Mouse (Mus musculus): Measurements from ENCODE around the gene Abcg8. TPM values are rescaled to one million over a fixed set of nuclear protein-coding genes. Genes with fewer than 3 reads are reported as not detected.

Abcg8 gene
- total and polyA plus RNA-seq, 3 experiments = 0.04 TPM; not detected in 2

DNA sequence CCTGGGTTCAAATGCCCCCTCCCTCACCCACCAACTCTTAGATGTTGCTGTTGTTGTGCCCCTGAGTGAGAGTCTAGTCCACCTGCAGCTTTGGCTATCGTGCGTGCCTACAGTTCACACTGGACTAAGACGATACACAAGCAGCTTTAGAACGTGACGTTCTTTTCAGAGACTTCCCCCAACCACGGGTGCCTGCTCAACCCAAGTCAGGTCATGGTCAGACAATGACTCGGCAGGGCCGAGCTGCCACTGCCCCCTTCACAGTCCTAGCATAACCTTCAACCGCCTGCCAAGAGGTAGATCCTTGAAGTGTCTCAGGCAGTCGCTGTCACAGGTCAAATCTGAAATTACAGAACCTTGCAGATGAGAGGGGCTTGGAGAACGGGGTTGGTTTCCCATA is 12.7 kb downstream of the Abcg8 start:
- Histone ChIP-seq H3K4me1 (ENCODE audit: control insufficient read depth in 1 of 2, insufficient read depth in 2 of 2) (0 out of 4 replicates have a peak, but pooled peaks cover 3 to 5% of the 10 kb centered on the region in 2 experiments), H3K36me3 (replicated peaks in 1 of 2; ENCODE audit: control insufficient read depth in 1 of 2, insufficient read depth in 1 of 2, low read length in 1 of 2) (no peaks in the 10 kb centered on the region), H3K27ac (ENCODE audit: insufficient read depth, low read depth) (no peak overlapping the region), H3K4me3 (replicated peaks in 1 of 3; ENCODE audit: low read depth in 2 of 3, low read length in 2 of 3, poor library complexity in 1 of 3) (no peak overlapping the region), H3K27me3 (replicated peaks) (no peaks in the 10 kb centered on the region), H3K79me2 (replicated peaks; ENCODE audit: control insufficient read depth, extremely low read depth, insufficient read depth, poor library complexity, severe bottlenecking) (no peaks in the 10 kb centered on the region), H3K4me2 (ENCODE audit: insufficient read depth, low read depth, poor library complexity, severe bottlenecking) (no peak overlapping the region), H3K9me3 (replicated peaks; ENCODE audit: low read length) (no peaks in the 10 kb centered on the region), H3K9ac (ENCODE audit: insufficient read depth, low read depth) (no peak overlapping the region)
- in situ Hi-C loops (cut with MboI; ENCODE audit: low pct_ligation_motif_present, low pct_unique_long_range_greater_than_20kb, low sequenced_read_pairs) = no loop called here
- no peak for TF ChIP-seq POLR2A (IDR thresholded peaks at IDR 0.05; ENCODE audit: low read depth, low read length)
- TF ChIP-seq USF2 (conservative IDR thresholded peaks at IDR 0.05; ENCODE audit: low read depth, low read length) = no peak
- TF ChIP-seq BHLHE40 (IDR thresholded peaks at IDR 0.05; ENCODE audit: low read depth, low read length) = no peak
- no peak for TF ChIP-seq RAD21 (IDR thresholded peaks at IDR 0.05; ENCODE audit: low read depth, low read length)
- no peak for TF ChIP-seq KAT2A (IDR thresholded peaks at IDR 0.05; ENCODE audit: insufficient replicate concordance, low read length)
- no peak for TF ChIP-seq ZMIZ1 (IDR thresholded peaks at IDR 0.05; ENCODE audit: low read depth, low read length)
- TF ChIP-seq USF1 (IDR thresholded peaks at IDR 0.05; ENCODE audit: low read depth, low read length) = no peak
- TF ChIP-seq UBTF (IDR thresholded peaks at IDR 0.05; ENCODE audit: low read depth, low read length) = no peak
- TF ChIP-seq IRF4 (IDR thresholded peaks at IDR 0.05; ENCODE audit: low read depth, low read length) = no peak
- no peak for TF ChIP-seq E2F4 (IDR thresholded peaks at IDR 0.05; ENCODE audit: insufficient replicate concordance, low read depth, low read length)
- TF ChIP-seq MAFK (IDR thresholded peaks at IDR 0.05; ENCODE audit: insufficient replicate concordance, low read length) = no peak
- no peak for TF ChIP-seq ZNF384 (IDR thresholded peaks at IDR 0.05; ENCODE audit: low read depth, low read length)
- no peak for TF ChIP-seq RCOR1 (conservative IDR thresholded peaks at IDR 0.05; ENCODE audit: low read depth, low read length)
- no peak for TF ChIP-seq ETS1 (conservative IDR thresholded peaks at IDR 0.05; ENCODE audit: low read depth, low read length)
- DNase-seq (ENCODE audit: extremely low read depth) = no peak
- dilution Hi-C loops (cut with MboI; ENCODE audit: extremely low pct_ligation_motif_present, extremely low pct_unique_long_range_greater_than_20kb, low sequenced_read_pairs) = no loop called here

DNA sequence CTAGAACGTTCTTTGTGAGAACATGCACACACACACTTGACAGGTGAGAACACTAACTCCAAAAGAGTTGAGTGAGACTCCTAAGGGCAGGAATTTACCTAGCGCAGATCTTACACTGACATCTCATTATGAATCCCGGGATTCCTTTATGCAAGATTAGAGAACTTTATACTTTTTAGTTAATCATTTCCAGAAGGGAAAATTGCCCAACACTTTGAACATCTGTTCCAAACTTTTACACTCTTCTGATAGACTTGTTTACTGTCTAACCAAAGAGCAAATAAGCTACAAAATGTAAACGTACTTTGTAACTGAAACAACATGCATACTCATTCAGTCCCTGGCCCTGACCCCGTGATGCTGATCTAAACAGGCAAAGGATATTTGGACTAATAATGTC is 13.2 kb downstream of the Abcg8 start:
- no peak overlapping the region for H3K4me3 ChIP-seq (replicated peaks in 1 of 3; ENCODE audit: low read depth in 2 of 3, low read length in 2 of 3, poor library complexity in 1 of 3)
- H3K9me3 ChIP-seq (replicated peaks; ENCODE audit: low read length) = no peaks in the 10 kb centered on the region
- H3K4me2 ChIP-seq (ENCODE audit: insufficient read depth, low read depth, poor library complexity, severe bottlenecking) = no peak overlapping the region
- no peaks in the 10 kb centered on the region for H3K27me3 ChIP-seq (replicated peaks)
- H3K27ac ChIP-seq (ENCODE audit: insufficient read depth, low read depth) = no peak overlapping the region
- H3K79me2 ChIP-seq (replicated peaks; ENCODE audit: control insufficient read depth, extremely low read depth, insufficient read depth, poor library complexity, severe bottlenecking) = no peaks in the 10 kb centered on the region
- 0 out of 4 replicates have a peak, but pooled peaks cover 2 to 5% of the 10 kb centered on the region in 2 experiments for H3K4me1 ChIP-seq (ENCODE audit: control insufficient read depth in 1 of 2, insufficient read depth in 2 of 2)
- DNase-seq (ENCODE audit: extremely low read depth) = no peak
- H3K9ac ChIP-seq (ENCODE audit: insufficient read depth, low read depth) = no peak overlapping the region
- no peaks in the 10 kb centered on the region for H3K36me3 ChIP-seq (replicated peaks in 1 of 2; ENCODE audit: control insufficient read depth in 1 of 2, insufficient read depth in 1 of 2, low read length in 1 of 2)
- in situ Hi-C loops (cut with MboI; ENCODE audit: low pct_ligation_motif_present, low pct_unique_long_range_greater_than_20kb, low sequenced_read_pairs) (no loop called here), dilution Hi-C loops (cut with MboI; ENCODE audit: extremely low pct_ligation_motif_present, extremely low pct_unique_long_range_greater_than_20kb, low sequenced_read_pairs) (no loop called here)
- no peak for TF ChIP-seq EP300 (IDR thresholded peaks at IDR 0.05; ENCODE audit: low read length)
- no peak for TF ChIP-seq CHD1 (IDR thresholded peaks at IDR 0.05; ENCODE audit: low read depth, low read length)
- TF ChIP-seq PAX5 (IDR thresholded peaks at IDR 0.05; ENCODE audit: low read length) = no peak
- no peak for TF ChIP-seq MAFK (IDR thresholded peaks at IDR 0.05; ENCODE audit: insufficient replicate concordance, low read length)
- TF ChIP-seq ZNF384 (IDR thresholded peaks at IDR 0.05; ENCODE audit: low read depth, low read length) = no peak
- no peak for TF ChIP-seq USF2 (conservative IDR thresholded peaks at IDR 0.05; ENCODE audit: low read depth, low read length)
- no peak for TF ChIP-seq JUND (conservative IDR thresholded peaks at IDR 0.05; ENCODE audit: low read depth, low read length)
- no peak for TF ChIP-seq CHD2 (IDR thresholded peaks at IDR 0.05; ENCODE audit: low read length)
- no peak for TF ChIP-seq TBP (conservative IDR thresholded peaks at IDR 0.05; ENCODE audit: low read depth, low read length)
- no peak for TF ChIP-seq JUN (IDR thresholded peaks at IDR 0.05; ENCODE audit: insufficient read depth, low read depth, low read length)
- no peak for TF ChIP-seq IRF4 (IDR thresholded peaks at IDR 0.05; ENCODE audit: low read depth, low read length)
- no peak for TF ChIP-seq HCFC1 (IDR thresholded peaks at IDR 0.05; ENCODE audit: low read depth, low read length)
- no peak for TF ChIP-seq ZC3H11A (IDR thresholded peaks at IDR 0.05; ENCODE audit: low read depth, low read length)
- TF ChIP-seq MXI1 (IDR thresholded peaks at IDR 0.05; ENCODE audit: low read depth, low read length) = no peak
- TF ChIP-seq POLR2AphosphoS2 (IDR thresholded peaks at IDR 0.05; ENCODE audit: low read depth, low read length) = no peak
- no peak for TF ChIP-seq MYC (IDR thresholded peaks at IDR 0.05; ENCODE audit: low read depth, low read length)
- TF ChIP-seq E2F4 (IDR thresholded peaks at IDR 0.05; ENCODE audit: insufficient replicate concordance, low read depth, low read length) = no peak
- TF ChIP-seq KAT2A (IDR thresholded peaks at IDR 0.05; ENCODE audit: insufficient replicate concordance, low read length) = no peak
- no peak for TF ChIP-seq ZMIZ1 (IDR thresholded peaks at IDR 0.05; ENCODE audit: low read depth, low read length)
- TF ChIP-seq POLR2A (IDR thresholded peaks at IDR 0.05; ENCODE audit: low read depth, low read length) = no peak
